Mouse (Mus musculus) MEL (cell line): ENCODE results near the gene Cald1. TPM values are rescaled to one million over a fixed set of nuclear protein-coding genes. Genes with fewer than 3 reads are reported as not detected.

ENCODE experiments used
- DNase-seq: peaks from one replicate; pipeline ENCODE4 v3.0.0; 2011; ENCODE audit warnings: low read depth, low spot score
- H3K27ac ChIP-seq: 2 replicates; pipeline ENCODE4 v1.5.1; 2012; ENCODE audit warnings: low read depth, mild to moderate bottlenecking, control low read depth, low read length, moderate library complexity; ENCODE audit not compliant: control insufficient read depth
- H3K27me3 ChIP-seq, 2 experiments: fragments of 150-350 bp in 1 of 2; sonication (generic) in 1 of 2; 2 replicates each; pipeline ENCODE4 v1.6.1; 2012; ENCODE audit warnings: low read length in 2 of 2, mild to moderate bottlenecking in 2 of 2, improper control_type of control experiment in 1 of 2, moderate library complexity in 1 of 2; ENCODE audit not compliant: insufficient read depth in 2 of 2, control insufficient read depth in 1 of 2
- H3K36me3 ChIP-seq, 2 experiments: 2 replicates each; pipeline ENCODE4 v1.6.1; 2012 to 2014; ENCODE audit warnings: low read length in 2 of 2, improper control_type of control experiment in 1 of 2, inconsistent platforms in 1 of 2, mild to moderate bottlenecking in 1 of 2; ENCODE audit not compliant: insufficient read depth in 2 of 2, control insufficient read depth in 1 of 2
- H3K4me1 ChIP-seq, 2 experiments: fragments of 150-350 bp in 1 of 2; sonication (generic) in 1 of 2; 2 replicates each; pipeline ENCODE4 v1.6.1; 2012; ENCODE audit warnings: low read length in 2 of 2, improper control_type of control experiment in 1 of 2, mild to moderate bottlenecking in 1 of 2; ENCODE audit not compliant: insufficient read depth in 2 of 2, control insufficient read depth in 1 of 2
- H3K4me3 ChIP-seq, 2 experiments: fragments of 150-350 bp in 1 of 2; sonication (generic) in 1 of 2; 2 replicates each; pipeline ENCODE4 v1.5.1; 2012; ENCODE audit warnings: low read depth in 2 of 2, low read length in 2 of 2, mild to moderate bottlenecking in 2 of 2, moderate library complexity in 2 of 2, control low read depth in 1 of 2, improper control_type of control experiment in 1 of 2; ENCODE audit not compliant: control insufficient read depth in 1 of 2, insufficient read depth in 1 of 2
- H3K79me2 ChIP-seq: 2 replicates; pipeline ENCODE4 v1.6.1; 2012; ENCODE audit warnings: mild to moderate bottlenecking, low read length, moderate library complexity; ENCODE audit not compliant: control insufficient read depth, poor library complexity, insufficient read depth
- H3K9ac ChIP-seq: 2 replicates; pipeline ENCODE4 v1.6.1; 2012; ENCODE audit warnings: low read depth, mild to moderate bottlenecking, control low read depth, low read length, moderate library complexity; ENCODE audit not compliant: control insufficient read depth, poor library complexity, severe bottlenecking
- H3K9me3 ChIP-seq: fragments of 150-350 bp; sonication (generic); replicated peaks from 2 replicates; pipeline ENCODE4 v1.6.1; 2012; ENCODE audit warnings: mild to moderate bottlenecking, low read length, improper control_type of control experiment, moderate library complexity; ENCODE audit not compliant: insufficient read depth
- BHLHE40 ChIP-seq: IDR thresholded peaks from 2 replicates; pipeline ENCODE4 v1.6.1; 2012; ENCODE audit warnings: low read depth, mild to moderate bottlenecking, inconsistent platforms, low read length, improper control_type of control experiment, borderline replicate concordance
- CHD1 ChIP-seq: IDR thresholded peaks from 2 replicates; pipeline ENCODE4 v1.6.1; 2012; ENCODE audit warnings: low read depth, mild to moderate bottlenecking, inconsistent platforms, low read length, improper control_type of control experiment
- CHD2 ChIP-seq: IDR thresholded peaks from 2 replicates; pipeline ENCODE4 v1.6.1; 2011; ENCODE audit warnings: low read length, improper control_type of control experiment
- CTCF ChIP-seq, 3 experiments: IDR thresholded peaks in 2 of 3; conservative IDR thresholded peaks in 1 of 3; 2 replicates each; pipeline ENCODE4 v1.5.1; 2011 to 2012; ENCODE audit warnings: low read length in 3 of 3, low read depth in 2 of 3, mild to moderate bottlenecking in 2 of 3, improper control_type of control experiment in 1 of 3, inconsistent platforms in 1 of 3, mixed read lengths in 1 of 3, moderate library complexity in 1 of 3; ENCODE audit not compliant: control insufficient read depth in 1 of 3, insufficient read depth in 1 of 3, poor library complexity in 1 of 3, severe bottlenecking in 1 of 3
- EP300 ChIP-seq, 2 experiments: IDR thresholded peaks; 2 replicates each; pipeline ENCODE4 v1.6.1; 2011; ENCODE audit warnings: improper control_type of control experiment in 2 of 2, low read length in 2 of 2, low read depth in 1 of 2, mild to moderate bottlenecking in 1 of 2
- GATA1 ChIP-seq: IDR thresholded peaks from 2 replicates; pipeline ENCODE4 v1.6.1; 2011; ENCODE audit warnings: low read depth, low read length, improper control_type of control experiment
- JUND ChIP-seq: IDR thresholded peaks from 2 replicates; pipeline ENCODE4 v1.6.1; 2011; ENCODE audit warnings: low read depth, mild to moderate bottlenecking, improper control_type of control experiment, low read length
- KAT2A ChIP-seq: conservative IDR thresholded peaks from 2 replicates; pipeline ENCODE4 v1.6.1; 2012; ENCODE audit warnings: low read depth, low read length, improper control_type of control experiment, inconsistent platforms
- MAFK ChIP-seq: IDR thresholded peaks from 2 replicates; pipeline ENCODE4 v1.6.1; 2011; ENCODE audit warnings: low read depth, mild to moderate bottlenecking, low read length, improper control_type of control experiment, borderline replicate concordance
- MAX ChIP-seq: IDR thresholded peaks from 2 replicates; pipeline ENCODE4 v1.6.1; 2011; ENCODE audit warnings: low read length, improper control_type of control experiment
- MYC ChIP-seq: IDR thresholded peaks from 2 replicates; pipeline ENCODE4 v1.6.1; 2011; ENCODE audit warnings: low read depth, mild to moderate bottlenecking, low read length, improper control_type of control experiment, moderate library complexity
- NELFE ChIP-seq: IDR thresholded peaks from 2 replicates; pipeline ENCODE4 v1.6.1; 2011; ENCODE audit warnings: low read depth, low read length, improper control_type of control experiment
- POLR2A ChIP-seq, 2 experiments: IDR thresholded peaks; 2 replicates each; pipeline ENCODE4 v1.6.1; 2011 to 2012; ENCODE audit warnings: low read length in 2 of 2, mild to moderate bottlenecking in 2 of 2, control low read depth in 1 of 2, improper control_type of control experiment in 1 of 2, low read depth in 1 of 2, moderate library complexity in 1 of 2; ENCODE audit not compliant: control insufficient read depth in 1 of 2, insufficient read depth in 1 of 2, poor library complexity in 1 of 2
- POLR2AphosphoS2 ChIP-seq: IDR thresholded peaks from 2 replicates; pipeline ENCODE4 v1.6.1; 2011; ENCODE audit warnings: low read length, improper control_type of control experiment
- POLR2AphosphoS5 ChIP-seq: IDR thresholded peaks from 2 replicates; pipeline ENCODE4 v1.6.1; 2012; ENCODE audit warnings: low read depth, borderline replicate concordance, mild to moderate bottlenecking, inconsistent platforms, low read length, moderate library complexity, mixed read lengths
- RAD21 ChIP-seq: IDR thresholded peaks from 2 replicates; pipeline ENCODE4 v1.6.1; 2011; ENCODE audit warnings: mild to moderate bottlenecking, low read depth, low read length, improper control_type of control experiment
- TAL1 ChIP-seq: IDR thresholded peaks from 2 replicates; pipeline ENCODE4 v1.6.1; 2012; ENCODE audit warnings: mild to moderate bottlenecking, inconsistent platforms, low read length, moderate library complexity, mixed read lengths
- TBP ChIP-seq: IDR thresholded peaks from 2 replicates; pipeline ENCODE4 v1.8.0; 2011; ENCODE audit warnings: low read depth, low read length, improper control_type of control experiment
- UBTF ChIP-seq: IDR thresholded peaks from 2 replicates; pipeline ENCODE4 v1.6.1; 2012; ENCODE audit warnings: low read depth, mild to moderate bottlenecking, inconsistent platforms, low read length, improper control_type of control experiment, moderate library complexity, borderline replicate concordance; ENCODE audit not compliant: insufficient read depth
- USF1 ChIP-seq: IDR thresholded peaks from 2 replicates; pipeline ENCODE4 v1.6.1; 2014; ENCODE audit warnings: low read depth, mild to moderate bottlenecking, inconsistent platforms, low read length, improper control_type of control experiment, moderate library complexity
- ZC3H11A ChIP-seq: IDR thresholded peaks from 2 replicates; pipeline ENCODE4 v1.6.1; 2012; ENCODE audit warnings: low read depth, mild to moderate bottlenecking, inconsistent platforms, low read length, improper control_type of control experiment
- ZKSCAN1 ChIP-seq: IDR thresholded peaks from 2 replicates; pipeline ENCODE4 v1.6.1; 2012; ENCODE audit warnings: low read depth, mild to moderate bottlenecking, inconsistent platforms, low read length, improper control_type of control experiment, moderate library complexity
- ZMIZ1 ChIP-seq: IDR thresholded peaks from 2 replicates; pipeline ENCODE4 v1.6.1; 2012; ENCODE audit warnings: low read depth, mild to moderate bottlenecking, inconsistent platforms, low read length, improper control_type of control experiment, moderate library complexity
- ZNF384 ChIP-seq: IDR thresholded peaks from 2 replicates; pipeline ENCODE4 v1.6.1; 2012; ENCODE audit warnings: low read depth, mild to moderate bottlenecking, inconsistent platforms, low read length, improper control_type of control experiment
- polyA plus RNA-seq, 2 experiments: library from polyadenylated mRNA; stranded (reverse) in 1 of 2; unstranded in 1 of 2; fragments of >175 nt in 1 of 2; fragments of >200 nt in 1 of 2; gene quantifications; 2 replicates each; pipeline versions ENCODE4 v1.2.1 to v1.2.4; 2012; ENCODE audit warnings: low replicate concordance in 2 of 2, low read depth in 1 of 2; ENCODE audit not compliant: insufficient read length in 2 of 2, insufficient read depth in 1 of 2, missing spikeins in 1 of 2
- total RNA-seq: library from RNA; depleted of rRNA; stranded (reverse); fragments of 300-350 nt; gene quantifications from 2 replicates; pipeline ENCODE4 v1.2.3, GENCODE M21; 2012

Gene Cald1
- total and polyA plus RNA-seq, 3 experiments, result not detected

- no peak overlapping the region for H3K4me3 ChIP-seq
- H3K9ac ChIP-seq, result no peak overlapping the region
- no peaks in the 10 kb centered on the region for H3K79me2 ChIP-seq
- H3K9me3 ChIP-seq, result no peaks in the 10 kb centered on the region
- peaks cover 0 to 5% of the 10 kb centered on the region in 2 experiments; a peak in 3 of 4 replicates for H3K27me3 ChIP-seq
- no peaks in the 10 kb centered on the region for H3K4me1 ChIP-seq
- TF ChIP-seq JUND (no peak), POLR2A (IDR thresholded peaks at IDR 0.05; ENCODE audit: control insufficient read depth in 1 of 2, insufficient read depth in 1 of 2, low read depth in 1 of 2, low read length in 2 of 2, poor library complexity in 1 of 2) (no peak), MYC (no peak), CHD2 (no peak), TAL1 (no peak), EP300 (IDR thresholded peaks at IDR 0.05; ENCODE audit: low read depth in 1 of 2, low read length in 2 of 2) (no peak), NELFE (no peak), ZMIZ1 (no peak), ZKSCAN1 (no peak), UBTF (no peak)
- no peaks in the 10 kb centered on the region for H3K36me3 ChIP-seq
- H3K27ac ChIP-seq, result no peak overlapping the region
- no peak for DNase-seq
These were observed 132.7 kb downstream of the Cald1 start for GRCm38 (mm10) chr6:34731007-34731406.

- Histone ChIP-seq H3K9ac (no peak overlapping the region), H3K36me3 (no peaks in the 10 kb centered on the region), H3K27ac (no peak overlapping the region), H3K27me3 (peaks cover 0 to 5% of the 10 kb centered on the region in 2 experiments; a peak in 3 of 4 replicates), H3K79me2 (no peaks in the 10 kb centered on the region), H3K4me1 (no peaks in the 10 kb centered on the region), H3K9me3 (no peaks in the 10 kb centered on the region), H3K4me3 (no peak overlapping the region)
- no peak for DNase-seq
- TF ChIP-seq ZMIZ1 (no peak), ZC3H11A (no peak), KAT2A (no peak), ZKSCAN1 (no peak), MAFK (no peak), RAD21 (no peak), MAX (no peak), CHD1 (no peak), POLR2AphosphoS5 (no peak), GATA1 (no peak), POLR2AphosphoS2 (no peak), ZNF384 (no peak), USF1 (no peak), TBP (no peak), BHLHE40 (no peak), CHD2 (no peak), CTCF (IDR thresholded peaks at IDR 0.05 in 2 of 3, conservative IDR thresholded peaks at IDR 0.05 in 1 of 3; ENCODE audit: control insufficient read depth in 1 of 3, insufficient read depth in 1 of 3, low read depth in 2 of 3, low read length in 3 of 3, poor library complexity in 1 of 3, severe bottlenecking in 1 of 3) (no peak), TAL1 (no peak)
These were observed 133.2 kb downstream of the Cald1 start for GRCm38 (mm10) chr6:34731529-34731928.
